Mouse (Mus musculus) left cerebral cortex, adult 11 months (tissue): Measurements from ENCODE around the gene Fgfr2.

Source experiments
- DNase-seq: peaks from one replicate; pipeline ENCODE4 v3.0.0; 2022; ENCODE audit warnings: low spot score

The Fgfr2 gene

GRCm38 (mm10) chr7:130801811-130802210, 2321.3 kb downstream of the Fgfr2 start:
- DNase-seq = no peak

DNA sequence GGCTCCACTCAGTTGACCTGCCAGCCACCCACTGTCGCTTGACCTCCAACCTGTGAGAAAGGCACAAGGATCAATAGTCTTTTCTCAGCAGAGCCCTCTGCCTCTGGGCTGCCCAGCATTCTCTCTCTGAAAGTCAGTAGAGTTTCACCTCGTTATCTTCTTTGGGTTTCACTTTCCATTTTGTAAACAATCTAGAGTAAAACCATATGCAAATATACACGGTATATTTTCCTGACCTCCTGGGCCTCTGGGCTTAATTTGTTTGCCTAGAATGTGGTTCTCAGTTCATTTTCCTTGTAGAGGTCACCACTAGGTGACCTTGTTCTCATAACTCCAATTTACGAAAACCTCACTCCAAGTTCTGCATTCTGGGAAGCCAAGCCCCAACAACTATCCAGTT, 2322.5 kb downstream of the Fgfr2 start:
- DNase-seq = no peak

- DNase-seq = no peak
These were observed 2323.7 kb downstream of the Fgfr2 start for GRCm38 (mm10) chr7:130799418-130799817.

DNA sequence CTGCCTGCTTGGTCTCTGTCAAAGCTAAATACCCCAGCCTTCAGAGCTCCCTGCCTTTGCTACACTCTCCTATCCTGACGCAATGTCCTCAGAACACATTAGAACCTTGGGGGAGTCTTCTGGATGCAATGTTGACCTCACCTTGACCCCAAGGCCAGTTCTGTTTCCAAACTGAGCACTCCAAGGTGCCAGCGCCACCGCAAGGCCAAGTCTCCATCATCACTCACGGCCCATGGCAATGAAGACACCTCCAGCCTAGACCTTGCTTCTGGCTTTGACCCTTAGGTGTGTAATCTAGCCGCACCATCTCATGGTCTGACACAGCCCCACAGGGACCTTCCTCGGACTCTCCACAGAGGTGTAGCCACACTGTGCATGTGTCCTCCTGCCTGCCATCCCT, 2325.6 kb downstream of the Fgfr2 start:
- DNase-seq = no peak

- DNase-seq = no peak
These were observed 2326.4 kb downstream of the Fgfr2 start for GRCm38 (mm10) chr7:130796786-130797185.

DNA sequence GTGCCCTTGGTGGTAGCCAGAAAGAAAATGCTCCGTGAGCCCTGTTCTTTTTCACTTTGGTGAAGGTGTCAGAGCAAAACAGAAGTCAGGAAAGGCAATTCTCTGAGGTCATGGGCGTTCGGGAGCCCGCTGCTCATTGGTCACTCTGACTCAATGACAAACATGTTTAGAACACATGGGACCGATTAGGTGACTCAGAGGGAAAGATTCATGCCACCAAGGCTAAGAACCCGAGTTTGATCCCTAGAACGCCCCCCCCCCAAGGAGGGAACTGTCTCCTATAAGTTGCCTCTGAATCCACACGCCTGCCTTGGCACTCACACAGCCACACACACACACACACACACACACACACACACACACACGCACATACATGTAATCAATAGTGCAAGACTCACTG, 2329.5 kb downstream of the Fgfr2 start:
- DNase-seq = no peak

- no peak for DNase-seq
These were observed 2333.7 kb downstream of the Fgfr2 start for GRCm38 (mm10) chr7:130789456-130789855.

GRCm38 (mm10) chr7:130788950-130789349, 2334.2 kb downstream of the Fgfr2 start:
- DNase-seq = no peak

GRCm38 (mm10) chr7:130787537-130787936, 2335.6 kb downstream of the Fgfr2 start:
- DNase-seq = no peak

DNA sequence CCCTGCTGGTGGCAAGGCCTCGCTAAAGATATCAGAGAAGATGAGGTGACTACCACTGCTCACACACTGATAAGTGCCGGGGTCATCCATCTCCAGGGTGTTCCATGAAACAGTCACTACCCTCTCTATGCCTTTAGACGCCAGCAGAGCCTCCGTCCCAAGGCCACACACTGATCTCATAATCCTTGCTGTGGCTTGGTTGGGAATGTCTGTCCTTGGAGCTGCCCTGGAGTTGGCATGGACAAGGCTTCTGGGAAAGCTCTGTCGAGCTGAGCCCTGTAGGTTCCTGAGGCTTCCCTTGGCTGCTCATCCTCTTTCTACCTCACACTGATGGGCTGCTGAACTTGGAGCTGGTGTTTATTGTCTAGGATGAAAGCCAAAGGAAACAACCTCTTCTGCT, 2336.4 kb downstream of the Fgfr2 start:
- no peak for DNase-seq

- no peak for DNase-seq
These were observed 2337.1 kb downstream of the Fgfr2 start for GRCm38 (mm10) chr7:130785923-130786575.

DNA sequence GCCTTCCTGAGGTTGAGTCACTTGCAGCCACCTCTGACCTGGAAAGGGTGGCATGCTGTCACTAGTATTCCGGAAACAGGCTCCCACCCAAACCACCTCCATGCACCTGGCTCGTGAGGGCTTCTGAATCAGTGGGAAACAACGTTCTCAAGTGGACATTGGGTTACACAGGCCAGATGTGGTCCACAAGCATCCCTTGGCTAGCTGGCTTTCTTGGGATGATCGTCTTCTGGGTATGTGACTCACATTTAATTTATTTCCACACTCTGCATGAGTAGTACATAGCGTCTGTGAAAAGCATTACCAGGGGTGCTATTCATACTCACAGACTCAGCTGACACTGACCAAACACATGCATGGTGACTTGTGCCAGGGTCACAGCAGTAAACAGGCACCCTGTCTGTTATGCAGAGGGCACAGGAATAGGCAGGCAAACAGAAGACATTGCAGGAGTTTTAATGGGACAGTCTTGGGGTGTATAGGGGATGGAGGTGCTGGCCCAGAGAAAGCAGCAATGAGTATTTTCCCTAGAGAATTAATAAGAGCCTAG, 2340.6 kb downstream of the Fgfr2 start:
- no peak for DNase-seq

DNA sequence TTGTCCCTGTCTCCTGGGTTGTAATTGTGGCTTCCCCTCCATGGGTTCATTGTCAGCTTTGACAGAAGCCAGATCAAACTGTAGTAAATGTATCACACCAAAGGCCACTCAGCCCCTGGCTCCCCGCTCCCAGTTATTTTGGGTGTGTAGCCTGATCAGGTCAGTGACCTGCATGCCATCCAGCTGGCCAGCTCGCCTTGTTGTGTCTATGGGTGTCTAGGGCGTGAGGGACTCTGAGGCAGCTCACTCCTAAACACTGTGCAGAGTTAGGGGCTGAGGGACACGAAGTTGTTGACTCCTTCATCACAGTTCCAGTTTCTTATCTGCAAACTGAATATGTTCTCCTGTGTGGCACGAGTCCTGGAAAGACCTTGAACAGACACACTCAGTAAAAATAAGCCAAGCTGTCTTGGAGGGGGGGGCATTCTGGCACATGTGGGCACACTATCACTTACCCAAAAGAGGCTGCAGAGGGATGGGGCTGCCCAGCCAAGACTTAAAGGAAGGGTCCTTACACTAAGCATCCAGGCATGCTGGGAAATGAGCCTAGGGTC, 2342.2 kb downstream of the Fgfr2 start:
- no peak for DNase-seq

GRCm38 (mm10) chr7:130773914-130774630, 2349.1 kb downstream of the Fgfr2 start, which contains the start of gene Btbd16:
TSS of gene Btbd16 (plus strand) at chr7:130774069.
- DNase-seq = no peak

DNA sequence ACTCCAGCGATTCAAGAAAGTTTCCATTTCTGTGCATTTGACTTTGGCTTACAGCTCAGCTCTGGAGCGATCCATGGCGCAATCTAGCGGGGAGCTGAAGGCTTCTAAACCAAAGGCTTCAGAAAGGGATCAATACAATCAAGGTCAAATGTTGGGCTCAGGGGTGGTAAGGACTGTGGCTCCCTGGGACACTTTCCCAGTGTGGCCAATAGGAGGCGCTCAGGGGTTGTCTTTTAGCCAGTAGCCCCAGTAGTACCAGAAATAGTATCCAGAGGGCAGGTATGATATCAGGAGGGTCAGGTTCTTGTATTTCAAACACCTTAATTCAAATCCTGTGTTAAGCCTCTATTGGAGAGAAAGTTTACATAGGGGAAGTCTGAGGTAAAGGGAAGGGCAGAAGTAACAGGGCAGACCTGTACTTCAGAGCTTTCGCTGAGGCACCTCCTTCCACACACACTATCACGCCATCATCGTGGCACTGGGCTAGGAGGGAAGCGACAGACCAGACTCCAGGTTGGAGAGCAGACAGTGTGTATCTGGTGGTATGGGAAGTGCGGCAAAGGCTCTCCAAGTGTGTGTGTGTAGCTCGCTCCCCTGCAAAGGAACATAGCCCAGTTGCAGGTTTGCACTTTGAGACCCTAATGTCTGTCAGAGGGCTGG, 2349.8 kb downstream of the Fgfr2 start:
- DNase-seq = no peak

- peak; percentile 79 for DNase-seq
These were observed 2352.4 kb downstream of the Fgfr2 start for GRCm38 (mm10) chr7:130770707-130771106.

- no peak for DNase-seq
These were observed 2355.0 kb downstream of the Fgfr2 start for GRCm38 (mm10) chr7:130768151-130768550.

DNA sequence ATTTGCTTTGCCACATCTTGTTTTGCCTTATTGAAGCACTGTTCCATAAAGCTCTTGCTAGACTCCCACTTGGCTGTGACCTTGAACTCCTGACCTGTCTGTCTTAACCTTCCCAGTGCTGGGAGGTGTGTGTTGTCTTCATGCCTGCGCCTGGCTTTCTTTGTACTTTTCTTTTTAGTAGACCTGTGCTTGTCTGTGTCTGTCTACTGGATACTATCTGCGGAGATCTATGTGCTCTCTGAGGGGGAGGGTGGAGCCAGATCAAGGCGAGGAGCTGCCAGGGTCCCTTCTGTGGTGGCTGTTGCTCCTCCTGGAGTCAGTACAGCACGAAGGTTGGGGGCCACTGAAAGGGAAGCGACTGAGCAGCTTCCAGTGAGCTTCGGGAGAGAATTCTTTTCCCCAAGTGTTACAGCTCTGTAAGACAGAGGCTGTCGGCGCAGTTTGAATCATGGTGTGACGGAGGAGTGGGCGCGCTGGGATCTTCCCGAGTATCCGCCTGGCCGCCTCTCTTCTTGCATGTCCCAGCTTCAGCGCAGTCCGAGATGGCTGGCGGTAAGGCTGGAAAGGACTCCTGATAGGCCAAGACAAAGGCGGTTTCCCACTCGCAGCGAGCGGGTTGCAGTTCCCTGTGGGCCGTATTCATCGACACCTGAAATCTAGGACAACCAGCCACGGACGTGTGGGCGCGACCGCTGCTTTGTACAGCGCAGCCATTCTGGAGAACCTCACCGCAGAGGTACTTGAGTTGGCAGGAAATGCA, 2356.6 kb downstream of the Fgfr2 start:
- no peak for DNase-seq

DNA sequence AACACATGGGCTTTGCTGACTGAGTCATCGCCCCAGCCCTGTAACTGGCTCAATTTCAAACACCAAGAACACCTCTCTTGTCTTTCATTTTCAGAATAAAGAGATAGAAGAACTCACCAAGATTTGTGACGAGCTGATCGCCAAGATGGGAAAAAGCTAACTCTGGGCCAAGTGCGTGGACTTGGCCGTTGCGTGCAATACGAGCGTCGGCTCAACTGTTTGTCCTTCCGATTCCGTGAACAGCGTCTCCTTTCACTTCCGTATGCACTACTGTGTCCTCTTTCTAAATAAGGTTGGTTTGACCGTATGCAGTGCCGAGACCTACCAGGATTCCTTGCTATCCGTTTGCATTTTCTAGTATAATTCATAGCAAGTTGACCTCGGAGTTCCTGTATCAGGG, 2359.0 kb downstream of the Fgfr2 start:
- DNase-seq = no peak

- DNase-seq = peak; percentile 50
These were observed 2360.9 kb downstream of the Fgfr2 start for GRCm38 (mm10) chr7:130762071-130762897.

DNA sequence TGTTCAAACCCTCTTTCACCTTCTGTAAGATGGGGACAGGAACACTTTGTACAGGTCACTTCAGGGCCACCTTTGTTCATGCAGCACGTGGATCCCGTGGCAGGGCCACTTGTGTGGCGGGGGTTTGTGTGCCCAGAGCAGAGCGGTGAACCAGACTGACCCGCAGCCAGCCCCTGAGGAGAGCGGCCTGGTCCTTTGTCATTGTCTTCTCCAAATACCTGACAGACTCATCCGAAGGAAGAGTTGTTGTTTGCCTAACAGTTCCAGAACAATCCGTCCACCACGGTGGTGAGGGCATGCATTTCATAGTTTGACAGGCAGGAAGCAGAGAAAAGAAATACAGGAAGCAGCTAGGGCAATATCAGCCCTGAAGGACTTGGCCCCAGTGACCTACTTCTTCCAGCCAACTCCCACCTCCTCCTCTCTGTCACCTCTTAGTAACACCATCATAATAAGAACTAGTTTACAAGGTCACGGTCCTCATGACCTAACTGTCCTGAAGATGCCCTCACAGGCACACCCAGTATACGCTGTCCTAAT, 2365.8 kb downstream of the Fgfr2 start:
- DNase-seq = no peak
